Mouse (Mus musculus) G1E (cell line): ENCODE measurements at regions not wholly inside any gene's neighbourhood (a gene's known extent, or its start where the extent isn't known, plus 50 kb on each side); places are given as distances from the start of the nearest gene placed in this dataset.

Source experiments
- CTCF ChIP-seq: IDR thresholded peaks from 2 replicates; pipeline ENCODE4 v1.5.1; 2012; ENCODE audit warnings: low read depth, low read length, inconsistent platforms, mixed read lengths
- GATA1 ChIP-seq: IDR thresholded peaks from 2 replicates; pipeline ENCODE4 v1.6.1; 2012; ENCODE audit warnings: borderline replicate concordance, low read length, inconsistent platforms, mixed read lengths
- GATA2 ChIP-seq: IDR thresholded peaks from 2 replicates; pipeline ENCODE4 v1.6.1; 2012; ENCODE audit warnings: low read depth, low read length, inconsistent platforms, borderline replicate concordance
- POLR2AphosphoS5 ChIP-seq: IDR thresholded peaks from 2 replicates; pipeline ENCODE4 v1.6.1; 2012; ENCODE audit warnings: low read depth, low read length, inconsistent platforms; ENCODE audit not compliant: insufficient replicate concordance
- TAL1 ChIP-seq: conservative IDR thresholded peaks from 2 replicates; pipeline ENCODE4 v1.6.1; 2012; ENCODE audit warnings: low read depth, low read length, inconsistent platforms, mixed read lengths

GRCm38 (mm10) chr10:70365504-70365903, 74.8 kb upstream of the Fam13c start:
- TF ChIP-seq GATA2 (no peak), CTCF (no peak), GATA1 (no peak), TAL1 (no peak), POLR2AphosphoS5 (no peak)
